10 mouse cellular contexts compared by ENCODE assay signal in genomic region chr16:94714483-94714882, GRCm38 (mm10).
A peak's percentile ranks its signal among the peaks of the same experiment; 100 is the strongest.
DNase-seq lines count a peak whose midpoint lies in the region; ATAC-seq lines count a peak whose summit lies in the region.
"Had no signal": no experiment of that assay in that cellular context is flagged by ENCODE, and none has a peak within 500 bp of the region (broad histone marks: within the 10 kb centered on the region; RNA-seq: fewer than 3 reads in every experiment).

No protein-coding gene starts in this region.

- no peaks in the 10 kb centered on the region for H3K36me3 ChIP-seq in hindbrain, embryonic 13.5 days
- H3K36me3 ChIP-seq: heart, embryonic 13.5 days; midbrain, embryonic 12.5 days had no signal

- no peak overlapping the region for H3K4me2 ChIP-seq in hindbrain, embryonic 13.5 days

- H3K9ac ChIP-seq in hindbrain, embryonic 13.5 days = 0 out of 2 replicates have a peak overlapping the region, but pooled peaks have one; percentile 24
- H3K9ac ChIP-seq: heart, embryonic 13.5 days; midbrain, embryonic 12.5 days had no signal

- 43% methylated on average over 14 of the region's 14 CpGs for WGBS in hindbrain, embryonic 13.5 days

- no peaks in the 10 kb centered on the region for H3K27me3 ChIP-seq in hindbrain, embryonic 13.5 days
- H3K27me3 ChIP-seq: heart, embryonic 13.5 days had no signal

- H3K27ac ChIP-seq in hindbrain, embryonic 13.5 days = 0 out of 2 replicates have a peak overlapping the region, but pooled peaks have one; percentile 2
- H3K27ac ChIP-seq: heart, embryonic 13.5 days; midbrain, embryonic 12.5 days had no signal

- intact Hi-C loops in gastrocnemius, postnatal 36 days (cut with DNase I) = no loop called here

- H3K4me1 ChIP-seq in hindbrain, embryonic 13.5 days (replicated peaks) = peaks cover 15% of the 10 kb centered on the region

- no peak overlapping the region for H3K4me3 ChIP-seq in hindbrain, embryonic 13.5 days

- DNase-seq in gastrocnemius, adult 18-20 months (ENCODE audit: low spot score) = peak; percentile 30
- no peak for DNase-seq in gastrocnemius, postnatal 36 days
- DNase-seq in ES-CJ7 (ENCODE audit: low read depth, low spot score) = peak; percentile 23
- DNase-seq in kidney, postnatal 4 days = peak; percentile 40 to 57
- DNase-seq in lung, postnatal 4 days = no peak
- no peak for DNase-seq in right cerebral cortex, postnatal 25 days
- DNase-seq in left cerebral cortex, adult 11 months (ENCODE audit: low spot score) = no peak

- no peak for ATAC-seq in hindbrain, embryonic 13.5 days (ENCODE audit: low FRiP score)

- peaks cover 3% of the 10 kb centered on the region; the same call in 1 of the 2 replicates for H3K9me3 ChIP-seq in hindbrain, embryonic 13.5 days
- H3K9me3 ChIP-seq: midbrain, embryonic 12.5 days had no signal

Comparison
In these comparisons a context has a peak if more than half of its experiments do, and no peak if none do; other contexts are left out.
1. DNase-seq: peak in gastrocnemius, adult 18-20 months (single experiment), ES-CJ7 (single experiment) and kidney, postnatal 4 days (2 of 2); none in gastrocnemius, postnatal 36 days (0 of 2), lung, postnatal 4 days (0 of 2), right cerebral cortex, postnatal 25 days (single experiment) and left cerebral cortex, adult 11 months (single experiment).